Mouse (Mus musculus) ES-Bruce4 (cell line): Measurements from ENCODE around the gene Slc9a3r2.

Source experiments
- CTCF ChIP-seq: IDR thresholded peaks from one replicate; pipeline ENCODE4 v1.8.1; 2011; ENCODE audit warnings: low read depth, low read length
- POLR2A ChIP-seq: IDR thresholded peaks from one replicate; pipeline ENCODE4 v1.8.1; 2011; ENCODE audit warnings: low read length; ENCODE audit not compliant: insufficient read depth

- TF ChIP-seq CTCF: no peak
- TF ChIP-seq POLR2A: no peak
These were observed 26.8 kb upstream of the Slc9a3r2 start for GRCm38 (mm10) chr17:24676877-24677276.
